Mouse (Mus musculus) midbrain, embryonic 16.5 days (tissue): ENCODE data around the gene Sri. TPM values are rescaled to one million over a fixed set of nuclear protein-coding genes. Genes with fewer than 3 reads are reported as not detected.

Source experiments
- ATAC-seq: fragments of 200-750 bp; cut with Nextera tagmentation; 2 replicates; pipeline ENCODE4 v1.8.0; 2017; ENCODE audit warnings: moderate TSS enrichment
- H3K27ac ChIP-seq: fragments of 300-500 bp; sonication (generic); 2 replicates; pipeline ENCODE4 v1.5.1; 2014; ENCODE audit warnings: mild to moderate bottlenecking, low read length, mixed read lengths
- H3K27me3 ChIP-seq: fragments of 300-500 bp; sonication (generic); 2 replicates; pipeline ENCODE4 v1.6.1; 2014; ENCODE audit warnings: low read depth, low read length, mixed read lengths; ENCODE audit not compliant: control insufficient read depth, insufficient read depth
- H3K36me3 ChIP-seq: fragments of 300-500 bp; sonication (generic); 2 replicates; pipeline ENCODE4 v1.6.1; 2014; ENCODE audit warnings: mild to moderate bottlenecking, low read length, moderate library complexity, mixed read lengths; ENCODE audit not compliant: control insufficient read depth, insufficient read depth
- H3K4me1 ChIP-seq: fragments of 300-500 bp; sonication (generic); 2 replicates; pipeline ENCODE4 v1.6.1; 2014; ENCODE audit warnings: mild to moderate bottlenecking, low read length, mixed read lengths; ENCODE audit not compliant: control insufficient read depth, insufficient read depth
- H3K4me2 ChIP-seq: fragments of 300-500 bp; sonication (generic); 2 replicates; pipeline ENCODE4 v1.6.1; 2014; ENCODE audit warnings: mild to moderate bottlenecking, low read length, mixed read lengths
- H3K4me3 ChIP-seq: fragments of 300-500 bp; sonication (generic); 2 replicates; pipeline ENCODE4 v1.5.1; 2014; ENCODE audit warnings: low read depth, mild to moderate bottlenecking, low read length, moderate library complexity, mixed read lengths
- H3K9ac ChIP-seq: fragments of 300-500 bp; sonication (generic); 2 replicates; pipeline ENCODE4 v1.6.1; 2014; ENCODE audit warnings: low read depth, low read length, mixed read lengths
- H3K9me3 ChIP-seq: fragments of 300-500 bp; sonication (generic); replicated peaks from 2 replicates; pipeline ENCODE4 v1.6.1; 2014; ENCODE audit warnings: mild to moderate bottlenecking, low read length, mixed read lengths; ENCODE audit not compliant: control insufficient read depth, poor library complexity, severe bottlenecking
- WGBS: fragments of 180-500 bp; shearing (Covaris S2); extraction: QIAGEN DNeasy Blood & Tissue Kit; methylation state at CpG from one replicate; pipeline ENCODE4 v1.1.7; 2014; 5-methylcytosine and 5-hydroxymethylcytosine counted together
- polyA plus RNA-seq: library from polyadenylated mRNA; unstranded; fragments of >200 nt; fragmentation: Nextera tagmentation; extraction: Ambion mirVana; gene quantifications from 2 replicates; pipeline ENCODE4 v1.2.1, GENCODE M21; 2015

Sri gene
- polyA plus RNA-seq, 1 experiment from 2014 or later: 164 TPM

- Histone ChIP-seq H3K27me3 (no peaks in the 10 kb centered on the region), H3K4me3 (peak overlapping the region; percentile 71), H3K9ac (peak overlapping the region; percentile 71), H3K4me2 (peak overlapping the region; percentile 64), H3K36me3 (peaks cover 9% of the 10 kb centered on the region), H3K4me1 (peaks cover 12% of the 10 kb centered on the region), H3K27ac (peak overlapping the region; percentile 61), H3K9me3 (no peaks in the 10 kb centered on the region)
- ATAC-seq: peak; percentile 98
- WGBS: under 1% methylated on average over 49 of the region's 60 CpGs
These were observed 10.5 kb downstream of the Sri start for GRCm38 (mm10) chr5:8056141-8057017.

- peaks cover 12% of the 10 kb centered on the region for H3K4me1 ChIP-seq
- H3K27ac ChIP-seq: no peak overlapping the region; the same call in 1 of the 2 replicates
- peak overlapping the region; percentile 71 for H3K9ac ChIP-seq
- no peaks in the 10 kb centered on the region for H3K9me3 ChIP-seq
- peaks cover 9% of the 10 kb centered on the region for H3K36me3 ChIP-seq
- peak overlapping the region; percentile 64 for H3K4me2 ChIP-seq
- WGBS: 66% methylated on average over 5 of the region's 5 CpGs
- peak; percentile 64 for ATAC-seq
- peak overlapping the region; percentile 71 for H3K4me3 ChIP-seq
- H3K27me3 ChIP-seq: no peaks in the 10 kb centered on the region
These were observed 11.1 kb downstream of the Sri start for GRCm38 (mm10) chr5:8057018-8057323.

GRCm38 (mm10) chr5:8058056-8058455, 12.2 kb downstream of the Sri start:
- Histone ChIP-seq H3K27me3 (no peaks in the 10 kb centered on the region), H3K4me2 (no peak overlapping the region), H3K9ac (no peak overlapping the region), H3K36me3 (peaks cover 9% of the 10 kb centered on the region), H3K4me1 (peaks cover 12% of the 10 kb centered on the region), H3K4me3 (no peak overlapping the region), H3K27ac (no peak overlapping the region), H3K9me3 (no peaks in the 10 kb centered on the region)
- ATAC-seq: no peak
- 95% methylated on average over 7 of the region's 7 CpGs for WGBS

DNA sequence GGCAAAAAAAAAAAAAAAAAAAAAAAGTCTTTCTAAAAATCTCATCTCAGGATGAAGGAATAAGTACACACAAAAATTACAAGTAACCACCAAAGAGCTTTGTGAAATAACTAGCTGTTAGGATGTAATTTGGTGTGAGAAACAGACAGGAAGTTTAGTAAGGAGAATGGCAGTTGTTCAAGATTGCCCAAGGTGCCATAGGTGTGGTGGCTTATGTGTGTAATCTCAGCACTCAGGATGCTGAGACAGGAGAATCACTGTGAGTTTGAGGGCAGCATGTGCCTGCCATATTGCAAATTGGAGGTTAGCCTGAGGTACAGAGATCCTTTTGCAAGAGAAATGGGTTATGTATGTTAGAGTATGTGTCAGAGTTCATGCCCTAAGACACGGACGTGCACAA, 16.6 kb downstream of the Sri start:
- peaks cover 34% of the 10 kb centered on the region for H3K36me3 ChIP-seq

GRCm38 (mm10) chr5:8063207-8063606, 17.3 kb downstream of the Sri start:
- Histone ChIP-seq H3K4me3 (no peak overlapping the region), H3K36me3 (peaks cover 34% of the 10 kb centered on the region), H3K27me3 (no peaks in the 10 kb centered on the region), H3K27ac (no peak overlapping the region), H3K9me3 (no peaks in the 10 kb centered on the region), H3K4me1 (no peaks in the 10 kb centered on the region), H3K4me2 (no peak overlapping the region), H3K9ac (no peak overlapping the region)
- no peak for ATAC-seq
- WGBS: 70% methylated on average over 6 of the region's 6 CpGs

More for the DNA sequence above, 16.6 kb downstream of the Sri start:
- Histone ChIP-seq H3K4me2 (no peak overlapping the region), H3K4me1 (peaks cover 1% of the 10 kb centered on the region), H3K27me3 (no peaks in the 10 kb centered on the region), H3K4me3 (no peak overlapping the region), H3K9ac (no peak overlapping the region), H3K9me3 (no peaks in the 10 kb centered on the region), H3K27ac (no peak overlapping the region)
- WGBS: 97% methylated on average over 2 of the region's 2 CpGs
- no peak for ATAC-seq

DNA sequence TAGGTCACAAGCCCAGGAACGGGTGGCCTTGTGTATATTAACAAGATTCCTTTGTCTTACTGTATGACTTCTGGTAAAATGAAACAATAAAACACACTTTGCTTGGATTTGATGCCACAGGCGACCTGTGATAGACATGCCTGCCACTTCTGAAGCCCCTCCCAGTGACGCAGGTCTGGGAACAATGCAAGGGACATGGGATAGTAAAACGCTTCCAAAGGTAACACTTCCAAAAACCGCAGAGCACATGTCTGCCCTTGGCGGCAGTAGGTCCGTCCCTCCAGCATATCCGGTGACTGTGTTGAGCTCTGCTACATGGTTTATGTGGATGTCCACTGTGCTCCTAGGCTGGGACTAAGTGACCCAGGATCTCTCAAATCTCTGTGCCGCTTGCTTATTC, 27.5 kb downstream of the Sri start:
- Histone ChIP-seq H3K4me2 (no peak overlapping the region), H3K9me3 (no peaks in the 10 kb centered on the region), H3K4me3 (no peak overlapping the region), H3K27ac (no peak overlapping the region), H3K27me3 (no peaks in the 10 kb centered on the region), H3K9ac (no peak overlapping the region), H3K4me1 (no peaks in the 10 kb centered on the region), H3K36me3 (peaks cover 22% of the 10 kb centered on the region)
- 92% methylated on average over 9 of the region's 9 CpGs for WGBS
- ATAC-seq: no peak

DNA sequence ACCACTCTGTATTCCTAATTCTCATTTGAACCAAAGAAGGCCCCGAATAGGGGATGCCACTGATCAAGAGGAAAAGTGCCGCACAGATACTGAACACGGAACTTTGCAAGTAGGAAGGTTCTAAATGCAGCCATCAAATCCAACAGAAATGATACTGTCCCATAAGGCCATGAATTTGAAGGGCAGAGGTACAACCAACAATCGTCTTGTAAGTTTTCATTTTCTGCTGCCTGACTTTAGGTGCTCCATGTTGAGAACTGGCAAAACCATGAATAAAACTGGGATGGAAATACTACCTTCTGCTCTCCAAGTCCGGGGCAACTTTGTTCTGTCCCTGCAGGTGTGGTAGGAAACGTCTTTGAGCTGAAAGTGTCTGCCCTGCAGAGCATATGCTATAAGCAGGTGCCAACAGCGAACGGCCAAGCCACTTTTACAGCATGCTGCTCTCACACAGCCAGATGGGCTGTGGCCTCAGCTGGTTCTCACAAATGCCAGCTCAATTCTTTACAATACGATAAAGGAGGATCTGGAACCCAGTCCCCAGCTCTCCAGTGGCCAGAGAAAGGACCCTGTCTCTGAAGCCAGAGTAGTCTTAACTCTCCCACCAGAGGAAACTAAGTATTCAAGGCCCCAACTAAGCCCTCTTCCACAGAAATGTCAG, 28.2 kb downstream of the Sri start:
- Histone ChIP-seq H3K27ac (no peak overlapping the region), H3K36me3 (peaks cover 22% of the 10 kb centered on the region), H3K9ac (no peak overlapping the region), H3K27me3 (no peaks in the 10 kb centered on the region), H3K4me2 (no peak overlapping the region), H3K4me1 (no peaks in the 10 kb centered on the region), H3K9me3 (no peaks in the 10 kb centered on the region), H3K4me3 (no peak overlapping the region)
- WGBS: 93% methylated on average over 9 of the region's 9 CpGs
- ATAC-seq: no peak

GRCm38 (mm10) chr5:8077481-8077880, 31.6 kb downstream of the Sri start:
- no peak overlapping the region for H3K27ac ChIP-seq
- no peaks in the 10 kb centered on the region for H3K9me3 ChIP-seq
- H3K36me3 ChIP-seq: peaks cover 18% of the 10 kb centered on the region
- no peaks in the 10 kb centered on the region for H3K27me3 ChIP-seq
- 93% methylated on average over 8 of the region's 8 CpGs for WGBS
- 0 out of 2 replicates have a peak, but pooled peaks have one; percentile 15 for ATAC-seq
- no peak overlapping the region for H3K9ac ChIP-seq
- H3K4me2 ChIP-seq: no peak overlapping the region
- H3K4me3 ChIP-seq: no peak overlapping the region
- no peaks in the 10 kb centered on the region for H3K4me1 ChIP-seq
